Mouse (Mus musculus) spleen, adult 2 months (tissue): ENCODE results near the gene Cdkl3.

ENCODE experiments used
- CTCF ChIP-seq: fragments of 200-500 bp; IDR thresholded peaks from 2 replicates; pipeline ENCODE4 v1.5.1; 2011; ENCODE audit warnings: mild to moderate bottlenecking, inconsistent platforms; ENCODE audit not compliant: insufficient read depth, insufficient read length, insufficient replicate concordance; ENCODE audit errors: extremely low read depth
- POLR2A ChIP-seq: fragments of 200-500 bp; IDR thresholded peaks from 2 replicates; pipeline ENCODE4 v1.6.1; 2011; ENCODE audit warnings: low read depth, low read length, inconsistent platforms

DNA sequence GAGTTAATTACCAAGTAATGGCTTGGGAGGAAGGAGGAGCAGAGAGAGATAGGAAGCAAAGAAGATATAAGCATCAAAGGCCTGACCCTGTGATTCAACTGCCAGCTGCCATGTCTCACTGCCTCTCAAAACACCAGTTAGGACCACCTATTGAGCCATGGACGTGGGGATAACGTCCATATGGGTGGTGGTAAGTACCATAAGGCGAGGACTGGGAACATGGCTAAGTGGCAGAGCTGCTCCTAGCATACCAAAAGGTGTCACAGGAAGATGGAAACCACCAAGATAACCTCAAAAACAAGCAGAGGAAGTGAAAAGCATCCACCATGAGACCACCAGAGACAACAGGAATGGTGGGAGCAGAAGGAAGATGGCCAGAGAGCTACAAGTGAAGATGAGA lies 123.1 kb downstream of the Cdkl3 start:
- TF ChIP-seq POLR2A = no peak
- no peak for TF ChIP-seq CTCF
